Mouse (Mus musculus): ENCODE measurements at regions not wholly inside any gene's neighbourhood (a gene's known extent, or its start where the extent isn't known, plus 50 kb on each side); places are given as distances from the start of the nearest gene placed in this dataset.
A peak's percentile ranks its signal among the peaks of the same experiment; 100 is the strongest.

GRCm38 (mm10) chr9:68250011-68250410 is 403.6 kb upstream of the Rora start:
- no peak for DNase-seq (ENCODE audit: extremely low spot score, low spot score)

GRCm38 (mm10) chr9:68254218-68254617 is 399.4 kb upstream of the Rora start:
- DNase-seq (ENCODE audit: extremely low spot score, low spot score), result no peak

- no peak for DNase-seq (ENCODE audit: extremely low spot score, low spot score)
Observed at GRCm38 (mm10) chr9:68268551-68268950, 385.0 kb upstream of the Rora start.

- peak; percentile 13 for DNase-seq (ENCODE audit: extremely low spot score, low spot score)
Observed at GRCm38 (mm10) chr9:68302232-68302925, 351.2 kb upstream of the Rora start.

GRCm38 (mm10) chr9:68330721-68331120 is 322.9 kb upstream of the Rora start:
- DNase-seq (ENCODE audit: extremely low spot score, low spot score), result no peak

- no peak for DNase-seq (ENCODE audit: extremely low spot score, low spot score)
Observed at GRCm38 (mm10) chr9:68340921-68341320, 312.7 kb upstream of the Rora start.

- no peak for DNase-seq (ENCODE audit: extremely low spot score, low spot score)
Observed at GRCm38 (mm10) chr9:68341511-68341910, 312.1 kb upstream of the Rora start.

GRCm38 (mm10) chr9:68347426-68347825 is 306.2 kb upstream of the Rora start:
- DNase-seq (ENCODE audit: extremely low spot score, low spot score), result no peak

GRCm38 (mm10) chr9:68351466-68351865 is 302.1 kb upstream of the Rora start:
- no peak for DNase-seq (ENCODE audit: extremely low spot score, low spot score)

GRCm38 (mm10) chr9:68354470-68354869 is 299.1 kb upstream of the Rora start:
- no peak for DNase-seq (ENCODE audit: extremely low spot score, low spot score)

GRCm38 (mm10) chr9:68356078-68356477 is 297.5 kb upstream of the Rora start:
- no peak for DNase-seq (ENCODE audit: extremely low spot score, low spot score)

GRCm38 (mm10) chr9:68357231-68357630 is 296.4 kb upstream of the Rora start:
- DNase-seq (ENCODE audit: extremely low spot score, low spot score), result no peak

- no peak for DNase-seq (ENCODE audit: extremely low spot score, low spot score)
Observed at GRCm38 (mm10) chr9:68366973-68367372, 286.6 kb upstream of the Rora start.

- DNase-seq (ENCODE audit: extremely low spot score, low spot score), result no peak
Observed at GRCm38 (mm10) chr9:68367556-68367955, 286.0 kb upstream of the Rora start.

- DNase-seq (ENCODE audit: extremely low spot score, low spot score), result no peak
Observed at GRCm38 (mm10) chr9:68372726-68373125, 280.9 kb upstream of the Rora start.

- no peak for DNase-seq (ENCODE audit: extremely low spot score, low spot score)
Observed at GRCm38 (mm10) chr9:68376222-68376621, 277.4 kb upstream of the Rora start.

- DNase-seq (ENCODE audit: extremely low spot score, low spot score), result no peak
Observed at GRCm38 (mm10) chr9:68381871-68382270, 271.7 kb upstream of the Rora start.

GRCm38 (mm10) chr9:68400930-68401329 is 252.7 kb upstream of the Rora start:
- DNase-seq (ENCODE audit: extremely low spot score, low spot score), result no peak

- DNase-seq (ENCODE audit: extremely low spot score, low spot score), result no peak
Observed at GRCm38 (mm10) chr9:68402176-68402845, 251.3 kb upstream of the Rora start.

GRCm38 (mm10) chr9:68402981-68403380 is 250.6 kb upstream of the Rora start:
- DNase-seq (ENCODE audit: extremely low spot score, low spot score), result no peak

- DNase-seq (ENCODE audit: extremely low spot score, low spot score), result no peak
Observed at GRCm38 (mm10) chr9:68403516-68403915, 250.1 kb upstream of the Rora start.

GRCm38 (mm10) chr9:68409786-68410185 is 243.8 kb upstream of the Rora start:
- no peak for DNase-seq (ENCODE audit: extremely low spot score, low spot score)

GRCm38 (mm10) chr9:68426286-68426685 is 227.3 kb upstream of the Rora start:
- DNase-seq (ENCODE audit: extremely low spot score, low spot score), result no peak

Measured in neural tube, embryonic 10.5 days (tissue).